ENCODE assay signal across 26 mouse cellular contexts in genomic region chr19:3529781-3530180, GRCm38 (mm10). TPM values are rescaled to one million over a fixed set of nuclear protein-coding genes. Genes with fewer than 3 reads are reported as not detected.
DNase-seq lines count a peak whose midpoint lies in the region; ATAC-seq and TF ChIP-seq lines count a peak whose summit lies in the region.
"Had no signal": no experiment of that assay in that cellular context is flagged by ENCODE, and none has a peak within 500 bp of the region (broad histone marks: within the 10 kb centered on the region; RNA-seq: fewer than 3 reads in every experiment).

No protein-coding gene starts in this region.

- WGBS in thymus, adult 2 months: 50% methylated on average over 3 of the region's 3 CpGs
- WGBS in limb, embryonic 10.5 days: 94% methylated on average over 3 of the region's 3 CpGs

- no peak overlapping the region for H3K4me3 ChIP-seq in gastrocnemius, adult 2 months
- H3K4me3 ChIP-seq in megakaryocyte, embryonic 14.5 days (replicated peaks): peak overlapping the region; percentile 38
- H3K4me3 ChIP-seq in thymus, adult 2 months (ENCODE audit: control insufficient read depth, insufficient read depth, low read length): no peak overlapping the region
- H3K4me3 ChIP-seq in limb, embryonic 10.5 days: no peak overlapping the region
- H3K4me3 ChIP-seq: embryonic facial prominence, embryonic 10.5 days; hindbrain, embryonic 13.5 days; layer of hippocampus, adult 2 months; liver, embryonic 13.5 days; midbrain, embryonic 12.5 days; neural tube, embryonic 15.5 days had no signal

- peak; percentile 21 for DNase-seq in gastrocnemius, adult 2 months
- no peak for DNase-seq in gastrocnemius, postnatal 14 days
- peak; percentile 53 for DNase-seq in thymus, adult 2 months
- peak; percentile 64 for DNase-seq in thymus, postnatal 4 days
- no peak for DNase-seq in limb, embryonic 10.5 days (ENCODE audit: low spot score)
- DNase-seq in layer of hippocampus, postnatal 25 days (ENCODE audit: extremely low spot score in 1 of 2, low spot score in 1 of 2): no peak
- DNase-seq: adrenal gland, postnatal 36 days; cerebellum, adult 11 months; cerebellum, postnatal 10 days; gastrocnemius, postnatal 25 days; kidney, adult 8-10 months; kidney, postnatal 25 days; layer of hippocampus, postnatal 36 days; liver, embryonic 13.5 days; lung, embryonic 14.5 days; right cerebral cortex, postnatal 25 days; spleen, adult 18-20 months had no signal

- intact Hi-C loops in gastrocnemius, adult 2 months (cut with DNase I): no loop called here
- intact Hi-C loops in gastrocnemius, postnatal 14 days (cut with DNase I; ENCODE audit: low total_unique reads): no loop called here

- no peaks in the 10 kb centered on the region for H3K9me3 ChIP-seq in megakaryocyte, embryonic 14.5 days
- no peaks in the 10 kb centered on the region for H3K9me3 ChIP-seq in limb, embryonic 10.5 days (replicated peaks)
- H3K9me3 ChIP-seq: embryonic facial prominence, embryonic 10.5 days; hindbrain, embryonic 13.5 days; liver, embryonic 13.5 days; midbrain, embryonic 12.5 days; neural tube, embryonic 15.5 days had no signal

- TF ChIP-seq CTCF in gastrocnemius, adult 2 months (IDR thresholded peaks at IDR 0.05): no peak
- no peak for TF ChIP-seq CTCF in thymus, adult 2 months (IDR thresholded peaks at IDR 0.05; ENCODE audit: borderline replicate concordance, control insufficient read depth, extremely low read depth, insufficient read depth, low read length, poor library complexity)

- H3K27me3 ChIP-seq in megakaryocyte, embryonic 14.5 days (replicated peaks): no peaks in the 10 kb centered on the region
- no peaks in the 10 kb centered on the region for H3K27me3 ChIP-seq in thymus, adult 2 months (ENCODE audit: control insufficient read depth, insufficient read depth, low read length)
- no peaks in the 10 kb centered on the region for H3K27me3 ChIP-seq in limb, embryonic 10.5 days (ENCODE audit: low read depth, poor library complexity, severe bottlenecking)
- H3K27me3 ChIP-seq: hindbrain, embryonic 13.5 days; liver, embryonic 13.5 days; midbrain, embryonic 12.5 days; neural tube, embryonic 15.5 days had no signal

- H3K27ac ChIP-seq in gastrocnemius, adult 2 months: peak overlapping the region; percentile 66
- 0 out of 2 replicates have a peak overlapping the region, but pooled peaks have one; percentile 63 for H3K27ac ChIP-seq in thymus, adult 2 months (ENCODE audit: control insufficient read depth, insufficient read depth, low read length)
- H3K27ac ChIP-seq in limb, embryonic 10.5 days: no peak overlapping the region
- H3K27ac ChIP-seq: embryonic facial prominence, embryonic 10.5 days; hindbrain, embryonic 13.5 days; layer of hippocampus, adult 2 months; liver, embryonic 13.5 days; macrophage; midbrain, embryonic 12.5 days; neural tube, embryonic 15.5 days had no signal

- H3K4me1 ChIP-seq in megakaryocyte, embryonic 14.5 days: peaks cover 70% of the 10 kb centered on the region
- peaks cover 10% of the 10 kb centered on the region for H3K4me1 ChIP-seq in thymus, adult 2 months (replicated peaks; ENCODE audit: control insufficient read depth, insufficient read depth, low read length)
- no peaks in the 10 kb centered on the region for H3K4me1 ChIP-seq in limb, embryonic 10.5 days
- H3K4me1 ChIP-seq: midbrain, embryonic 12.5 days had no signal

- no peak for ATAC-seq in megakaryocyte, adult 5-6 weeks (ENCODE audit: poor library complexity, severe bottlenecking)
- ATAC-seq: CD4-positive, CD25-positive, alpha-beta regulatory T cell, adult 4 months had no signal

- peaks cover 65% of the 10 kb centered on the region for H3K36me3 ChIP-seq in megakaryocyte, embryonic 14.5 days (replicated peaks; ENCODE audit: low read length)
- peaks cover 19% of the 10 kb centered on the region for H3K36me3 ChIP-seq in thymus, adult 2 months (ENCODE audit: control insufficient read depth, insufficient read depth, low read length)
- peaks cover 45% of the 10 kb centered on the region for H3K36me3 ChIP-seq in limb, embryonic 10.5 days

- TF ChIP-seq POLR2A in thymus, adult 2 months (IDR thresholded peaks at IDR 0.05; ENCODE audit: control insufficient read depth, extremely low read depth, insufficient read depth, low read length, poor library complexity): no peak

RNA-seq across cellular contexts. Expression of gene Ppp6r3, which starts 45.8 kb away (rescaled TPM):
- total RNA-seq in gastrocnemius, adult 2 months (2021): 10 to 100 TPM; 66.1 to 70.5 TPM
- 10 to 100 TPM; 50.9 to 55.0 TPM for total RNA-seq in gastrocnemius, postnatal 14 days (2021)
- 17.5 and 45.1 TPM in 2 replicates for polyA plus RNA-seq in megakaryocyte, embryonic 14.5 days (2012; ENCODE audit: insufficient read depth, low replicate concordance)
- total RNA-seq in megakaryocyte, adult 5-6 weeks (2015): 77.7 and 92.8 TPM in 2 replicates
- total RNA-seq in megakaryocyte, adult 5-6 weeks (2017): 87.2 and 94.5 TPM in 2 replicates
- polyA plus RNA-seq in thymus, adult 2 months (2012; rRNA removed): 97.4 and 109 TPM in 2 replicates
- 68.5 and 82.4 TPM in 2 replicates for polyA plus RNA-seq in limb, embryonic 10.5 days (2016; fragmentation: Nextera tagmentation; extraction: Ambion mirVana)
- 10 to 100 TPM; 79.6 to 91.7 TPM for total RNA-seq in layer of hippocampus, postnatal 25 days (2021)

Comparison
In these comparisons a context has a peak if more than half of its experiments do, and no peak if none do; other contexts are left out.
1. DNase-seq: peak in gastrocnemius, adult 2 months (single experiment), thymus, adult 2 months (single experiment) and thymus, postnatal 4 days (single experiment); none in gastrocnemius, postnatal 14 days (single experiment), limb, embryonic 10.5 days (single experiment) and layer of hippocampus, postnatal 25 days (0 of 2).